ENCODE assay signal across 16 mouse cellular contexts in the genomic region with DNA sequence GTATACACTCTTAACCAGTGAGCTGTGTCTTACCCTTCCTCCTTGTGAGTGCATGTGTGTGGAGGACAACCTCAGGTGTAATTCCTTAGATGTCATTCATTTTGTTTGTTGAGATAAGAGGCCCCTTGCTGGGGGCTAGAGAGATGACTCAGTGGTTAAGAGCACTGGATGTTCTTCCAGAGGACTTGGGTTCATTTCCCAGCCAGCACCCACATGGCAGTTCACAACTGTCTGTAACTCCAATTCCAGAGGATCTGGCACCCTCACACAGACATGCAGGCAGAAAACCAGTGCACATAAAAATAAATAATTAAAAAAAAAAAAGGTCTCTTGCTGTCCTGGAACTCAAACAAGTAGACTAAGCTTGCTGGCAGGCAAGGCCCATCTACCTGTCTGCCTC.
"Had no signal": no experiment of that assay in that cellular context is flagged by ENCODE, and none has a peak within 500 bp of the region (broad histone marks: within the 10 kb centered on the region; RNA-seq: fewer than 3 reads in every experiment).

No protein-coding gene starts in this region.

- H3K4me3 ChIP-seq: neural tube, embryonic 13.5 days; neural tube, embryonic 15.5 days; stomach, embryonic 15.5 days had no signal

- H3K27me3 ChIP-seq: neural tube, embryonic 13.5 days; neural tube, embryonic 15.5 days; stomach, embryonic 15.5 days had no signal

- H3K4me1 ChIP-seq: neural tube, embryonic 13.5 days; neural tube, embryonic 15.5 days; stomach, embryonic 15.5 days had no signal

- H3K27ac ChIP-seq: neural tube, embryonic 13.5 days; neural tube, embryonic 15.5 days; stomach, embryonic 15.5 days; stomach, postnatal 0 days had no signal

- H3K9me3 ChIP-seq: neural tube, embryonic 13.5 days; neural tube, embryonic 15.5 days; stomach, embryonic 15.5 days had no signal

- H3K36me3 ChIP-seq: stomach, embryonic 15.5 days had no signal

- DNase-seq: retina, postnatal 1 day; right cerebral cortex, adult 18-20 months; right cerebral cortex, postnatal 14 days; right cerebral cortex, postnatal 25 days; right cerebral cortex, postnatal 4 days; spleen, adult 18-20 months; thymus, adult 18-20 months; thymus, adult 2 months; thymus, postnatal 14 days; thymus, postnatal 25 days; thymus, postnatal 36 days; thymus, postnatal 4 days had no signal
